Mouse (Mus musculus): ENCODE measurements around the gene Ide. TPM values are rescaled to one million over a fixed set of nuclear protein-coding genes. Genes with fewer than 3 reads are reported as not detected.
A peak's percentile ranks its signal among the peaks of the same experiment; 100 is the strongest.

Ide gene
- polyA plus RNA-seq (2016; fragmentation: Nextera tagmentation; extraction: Ambion mirVana): 49.9 and 63.3 TPM in 2 replicates

DNA sequence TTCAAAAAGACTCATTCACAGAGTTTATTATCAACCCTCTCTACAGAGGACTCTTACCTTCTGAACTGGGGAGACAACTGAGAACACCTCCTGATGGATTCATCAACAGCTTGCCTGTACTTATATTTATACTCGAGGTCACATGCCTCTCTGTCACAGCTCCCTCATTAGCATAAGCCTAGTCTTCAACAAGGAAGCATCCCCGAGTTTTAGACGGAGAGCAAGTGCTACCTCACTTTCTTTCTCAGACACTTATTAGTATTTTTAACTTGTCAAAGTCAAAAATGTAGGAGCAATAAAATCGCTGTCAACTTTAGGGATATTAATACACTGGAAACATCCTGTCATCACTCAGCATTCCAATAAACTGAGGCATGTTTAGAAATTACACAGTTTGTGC lies at the start of gene Ide:
Gene Ide (minus strand): TSS at position 101 of the 400 bp plus-strand sequence.
- Histone ChIP-seq H3K27ac (no peak within 1 kb of the TSS), H3K36me3 (no peaks in the 10 kb centered on the region), H3K9me3 (no peaks in the 10 kb centered on the region), H3K4me1 (peaks cover 15% of the 10 kb centered on the region), H3K4me3 (no peak within 1 kb of the TSS), H3K27me3 (ENCODE audit: insufficient read depth, poor library complexity, severe bottlenecking) (no peaks in the 10 kb centered on the region)
- 80% methylated on average over 4 of the region's 4 CpGs for WGBS
- no peak for DNase-seq (ENCODE audit: low spot score)

DNA sequence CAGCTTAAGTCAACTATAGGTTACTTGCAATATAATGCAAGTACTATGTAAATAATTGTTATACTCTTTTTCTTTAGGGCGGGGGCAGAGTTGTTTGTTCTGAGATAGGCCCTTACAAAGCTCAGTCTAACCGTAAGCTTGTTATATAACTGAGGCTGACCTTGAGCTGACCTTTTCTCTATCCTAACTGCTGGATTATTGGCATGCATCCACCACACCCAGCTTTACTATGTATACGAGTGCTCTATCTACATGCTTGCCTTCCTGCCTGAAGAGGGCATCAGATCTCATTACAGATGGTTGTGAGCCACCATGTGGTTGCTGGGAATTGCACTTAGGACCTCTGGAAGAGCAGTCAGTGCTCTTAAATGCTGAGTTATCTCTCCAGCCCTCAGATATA lies 48.5 kb upstream of the Ide start:
- peaks cover 62% of the 10 kb centered on the region for H3K36me3 ChIP-seq

DNA sequence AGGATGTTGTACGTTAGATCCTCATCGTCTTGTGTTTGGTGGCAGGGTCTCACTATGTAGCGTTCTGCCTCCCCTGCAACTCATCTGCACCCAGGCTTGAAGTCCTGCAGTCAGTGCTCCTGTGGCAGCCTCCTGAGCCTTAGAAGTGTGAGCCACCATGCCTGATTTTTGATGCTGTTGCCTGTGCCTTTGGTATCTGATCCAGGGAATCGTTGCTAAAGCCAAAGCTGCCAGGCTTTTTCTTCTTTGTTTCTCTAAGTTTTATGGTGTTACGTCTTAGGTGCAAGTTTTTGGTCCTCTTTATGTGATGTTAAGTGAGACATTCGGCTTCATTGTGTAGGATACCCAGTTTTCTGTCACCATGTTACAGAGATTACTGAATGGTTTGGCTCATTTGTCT lies 41.2 kb upstream of the Ide start:
- H3K4me3 ChIP-seq: no peak overlapping the region
- no peaks in the 10 kb centered on the region for H3K9me3 ChIP-seq
- WGBS: 89% methylated on average over 6 of the region's 6 CpGs
- peaks cover 10% of the 10 kb centered on the region for H3K4me1 ChIP-seq
- H3K27me3 ChIP-seq (ENCODE audit: insufficient read depth, poor library complexity, severe bottlenecking): no peaks in the 10 kb centered on the region
- H3K36me3 ChIP-seq: 0 out of 2 replicates have a peak, but pooled peaks cover 3% of the 10 kb centered on the region
- DNase-seq (ENCODE audit: low spot score): no peak
- no peak overlapping the region for H3K27ac ChIP-seq

More for the DNA sequence above, 48.5 kb upstream of the Ide start:
- no peaks in the 10 kb centered on the region for H3K27me3 ChIP-seq (ENCODE audit: insufficient read depth, poor library complexity, severe bottlenecking)
- whole genome bisulfite sequencing: 80% methylated on average over 3 of the region's 3 CpGs
- H3K27ac ChIP-seq: no peak overlapping the region
- H3K9me3 ChIP-seq: no peaks in the 10 kb centered on the region
- H3K4me3 ChIP-seq: no peak overlapping the region
- no peak for DNase-seq (ENCODE audit: low spot score)
- no peaks in the 10 kb centered on the region for H3K4me1 ChIP-seq

DNA sequence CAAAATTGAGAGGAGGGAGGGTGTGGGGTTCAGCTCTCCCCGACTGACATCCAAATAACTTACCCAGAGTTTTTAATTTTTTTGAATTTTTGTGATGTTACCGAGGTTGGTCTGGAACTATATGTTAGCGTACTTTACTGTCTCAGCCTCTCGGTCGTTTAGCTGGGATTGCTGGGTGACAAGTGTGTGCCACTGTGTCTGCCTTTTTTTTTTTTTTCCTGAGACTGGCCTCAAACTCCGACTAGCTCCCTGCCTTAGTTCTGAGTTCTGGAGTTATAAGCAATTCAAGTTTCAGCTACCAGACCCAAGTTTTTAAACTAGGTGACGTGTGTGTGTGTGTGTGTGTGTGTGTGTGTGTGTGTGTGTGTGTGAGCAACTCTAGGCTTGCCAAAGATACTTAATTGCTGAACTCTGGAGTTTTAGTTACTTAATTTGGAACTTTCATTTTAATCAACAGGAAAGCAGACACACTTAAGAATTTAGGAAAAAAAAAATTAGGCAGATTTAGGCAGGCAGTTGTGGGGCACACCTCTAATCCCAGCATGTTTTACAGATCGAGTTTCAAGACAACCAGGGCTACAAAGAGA lies 39.8 kb upstream of the Ide start:
- H3K27me3 ChIP-seq (ENCODE audit: insufficient read depth, poor library complexity, severe bottlenecking): no peaks in the 10 kb centered on the region
- H3K36me3 ChIP-seq: 0 out of 2 replicates have a peak, but pooled peaks cover 3% of the 10 kb centered on the region
- H3K4me1 ChIP-seq: peaks cover 10% of the 10 kb centered on the region
- H3K4me3 ChIP-seq: peak overlapping the region; percentile 98
- peak overlapping the region; percentile 98; the same call in 1 of the 2 replicates for H3K27ac ChIP-seq
- H3K9me3 ChIP-seq: no peaks in the 10 kb centered on the region
- WGBS: 25% methylated on average over 8 of the region's 8 CpGs
- no peak for DNase-seq (ENCODE audit: low spot score)

DNA sequence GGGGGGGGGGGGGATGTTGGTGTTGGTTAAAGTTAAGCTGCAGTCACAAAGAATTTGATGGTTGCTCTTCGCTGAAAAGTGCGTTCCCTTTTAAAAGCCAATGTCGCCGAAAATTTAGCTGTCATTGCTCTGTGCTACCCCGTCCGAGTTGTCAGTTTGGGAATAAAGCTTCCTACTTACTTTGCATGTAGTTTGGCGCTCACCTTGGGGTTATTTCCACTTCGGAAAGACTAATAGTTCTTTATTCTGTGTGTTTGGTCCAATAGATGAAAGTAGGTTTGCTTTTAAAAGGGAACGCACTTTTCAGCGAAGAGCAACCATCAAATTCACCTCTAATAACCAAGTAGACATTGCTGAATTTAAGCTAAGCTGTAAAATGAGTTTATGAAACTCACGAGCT lies 39.2 kb upstream of the Ide start:
- no peak for DNase-seq (ENCODE audit: low spot score)
- H3K27ac ChIP-seq: peak overlapping the region; percentile 98
- WGBS: 1% methylated on average over 11 of the region's 11 CpGs

DNA sequence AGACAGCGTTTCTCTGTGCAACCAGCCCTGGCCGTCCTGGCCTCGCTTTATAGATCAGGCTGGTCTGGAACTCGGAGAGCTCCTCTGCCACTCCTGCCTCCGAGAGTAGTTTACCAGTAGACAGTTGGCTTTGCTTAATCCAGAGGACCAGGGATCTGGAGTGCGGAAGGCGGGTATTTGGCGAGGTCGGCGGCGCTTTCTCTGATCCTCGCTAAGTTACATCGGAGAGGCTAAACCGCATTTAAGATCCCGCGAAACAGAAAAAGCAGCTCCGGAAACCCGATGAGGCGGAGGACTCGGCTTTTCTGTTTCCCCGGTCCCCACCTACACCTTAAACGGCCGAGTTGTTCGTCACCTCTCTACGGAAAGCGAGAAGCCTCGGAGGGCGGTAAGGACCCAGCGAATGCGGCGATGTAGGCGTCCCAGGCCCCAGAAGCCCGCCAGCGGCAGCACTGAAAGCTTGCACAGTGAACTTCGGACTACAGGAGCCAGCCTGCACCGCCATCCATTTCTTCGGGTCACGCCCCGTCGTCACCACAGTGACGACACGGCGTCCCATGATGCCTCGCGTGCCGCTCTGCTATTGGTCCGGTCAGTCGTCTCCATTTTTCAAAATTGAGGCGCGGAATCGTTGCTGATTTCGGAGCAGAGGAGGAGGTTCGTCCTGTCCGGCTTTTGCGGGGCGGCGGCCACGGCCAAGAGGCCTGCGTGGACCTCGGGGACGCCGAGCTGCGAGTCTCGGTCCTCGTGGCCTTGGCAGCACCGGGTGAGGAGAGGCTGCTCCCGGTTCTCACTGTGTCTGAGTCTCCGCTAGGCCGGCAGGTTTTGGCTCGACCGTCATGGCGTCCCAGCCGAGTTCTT lies 38.3 kb upstream of the Ide start, which contains the start of gene Kif11:
Gene Kif11 (plus strand): TSS at position 649 of the 861 bp plus-strand sequence.
- H3K4me3 ChIP-seq: peak within 1 kb of the TSS; percentile 98
- H3K27ac ChIP-seq: peak within 1 kb of the TSS; percentile 98
- H3K9me3 ChIP-seq: no peaks in the 10 kb centered on the region
- DNase-seq (ENCODE audit: low spot score): peak; percentile 97
- WGBS: under 1% methylated on average over 73 of the region's 73 CpGs
- H3K27me3 ChIP-seq (ENCODE audit: insufficient read depth, poor library complexity, severe bottlenecking): no peaks in the 10 kb centered on the region
- H3K4me1 ChIP-seq: peaks cover 10% of the 10 kb centered on the region
- 0 out of 2 replicates have a peak, but pooled peaks cover 3% of the 10 kb centered on the region for H3K36me3 ChIP-seq

More for the DNA sequence above, 39.2 kb upstream of the Ide start:
- Histone ChIP-seq H3K4me3 (peak overlapping the region; percentile 98), H3K9me3 (no peaks in the 10 kb centered on the region), H3K27me3 (ENCODE audit: insufficient read depth, poor library complexity, severe bottlenecking) (no peaks in the 10 kb centered on the region), H3K36me3 (0 out of 2 replicates have a peak, but pooled peaks cover 3% of the 10 kb centered on the region), H3K4me1 (peaks cover 10% of the 10 kb centered on the region)

DNA sequence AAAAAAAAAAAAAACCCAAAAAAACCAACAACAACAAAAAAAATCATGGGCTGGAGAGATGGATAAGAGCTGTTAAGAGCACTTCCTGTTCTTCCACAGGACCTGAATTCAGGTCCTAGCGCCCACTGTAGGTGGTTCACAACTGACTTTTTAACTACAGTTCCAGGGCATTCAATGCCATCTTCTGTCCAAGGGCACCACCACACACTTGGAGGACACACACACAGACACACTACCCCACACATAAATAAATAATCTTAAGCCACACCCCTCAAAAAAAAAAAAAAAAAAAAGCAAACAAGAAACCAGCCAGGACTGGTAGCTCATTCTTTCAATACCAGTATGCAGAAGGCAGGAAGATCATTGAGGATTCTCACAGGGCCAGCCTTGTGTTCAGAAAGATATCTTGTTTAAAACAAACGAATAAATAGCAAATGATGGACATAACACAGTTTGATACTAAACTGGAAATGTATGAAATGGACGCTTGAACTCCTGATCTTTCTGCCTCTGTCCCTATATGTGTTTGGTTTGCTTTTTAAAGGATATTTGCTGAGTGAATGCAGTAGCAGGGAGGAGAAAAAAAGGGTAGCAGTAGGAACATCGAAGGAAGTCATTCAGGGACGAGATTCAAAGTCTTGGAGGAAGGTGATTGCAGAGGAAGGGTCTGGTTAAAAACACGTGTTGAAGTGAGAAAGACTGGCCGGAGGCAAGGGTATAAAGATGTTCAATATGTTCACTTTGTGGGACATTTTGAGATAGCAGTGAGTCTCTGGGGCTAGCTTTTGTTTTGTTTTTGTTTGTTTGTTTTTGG lies 37.5 kb upstream of the Ide start:
- WGBS: 20% methylated on average over 7 of the region's 7 CpGs
- peak overlapping the region; percentile 98 for H3K27ac ChIP-seq
- peaks cover 8% of the 10 kb centered on the region for H3K4me1 ChIP-seq
- peak overlapping the region; percentile 98 for H3K4me3 ChIP-seq
- H3K36me3 ChIP-seq: 0 out of 2 replicates have a peak, but pooled peaks cover 3% of the 10 kb centered on the region
- H3K9me3 ChIP-seq: no peaks in the 10 kb centered on the region
- H3K27me3 ChIP-seq (ENCODE audit: insufficient read depth, poor library complexity, severe bottlenecking): no peaks in the 10 kb centered on the region
- DNase-seq (ENCODE audit: low spot score): peak; percentile 73

DNA sequence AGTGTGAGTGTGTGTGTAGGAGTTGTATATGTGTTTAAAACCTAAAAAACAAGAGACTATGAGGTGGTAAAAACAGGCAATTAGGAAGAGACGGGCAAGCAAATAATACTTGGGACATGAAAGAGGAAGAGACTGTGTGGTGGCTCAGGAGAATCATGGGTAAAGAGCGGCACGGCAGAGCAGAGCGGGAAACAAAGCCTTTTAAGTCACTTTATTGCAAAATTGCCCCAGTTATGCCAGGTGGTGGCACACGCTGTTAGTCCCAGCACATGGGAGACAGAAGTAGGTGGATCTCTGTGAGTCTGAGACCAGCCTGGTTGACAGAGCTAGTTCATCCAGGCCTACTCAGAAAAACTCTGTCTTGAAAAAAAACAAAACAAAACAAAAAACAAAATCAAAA lies 32.7 kb upstream of the Ide start:
- no peaks in the 10 kb centered on the region for H3K9me3 ChIP-seq
- no peaks in the 10 kb centered on the region for H3K27me3 ChIP-seq (ENCODE audit: insufficient read depth, poor library complexity, severe bottlenecking)
- H3K27ac ChIP-seq: no peak overlapping the region
- no peaks in the 10 kb centered on the region for H3K4me1 ChIP-seq
- no peaks in the 10 kb centered on the region for H3K36me3 ChIP-seq
- H3K4me3 ChIP-seq: no peak overlapping the region
- no peak for DNase-seq (ENCODE audit: low spot score)
- WGBS: 89% methylated on average over 5 of the region's 5 CpGs

DNA sequence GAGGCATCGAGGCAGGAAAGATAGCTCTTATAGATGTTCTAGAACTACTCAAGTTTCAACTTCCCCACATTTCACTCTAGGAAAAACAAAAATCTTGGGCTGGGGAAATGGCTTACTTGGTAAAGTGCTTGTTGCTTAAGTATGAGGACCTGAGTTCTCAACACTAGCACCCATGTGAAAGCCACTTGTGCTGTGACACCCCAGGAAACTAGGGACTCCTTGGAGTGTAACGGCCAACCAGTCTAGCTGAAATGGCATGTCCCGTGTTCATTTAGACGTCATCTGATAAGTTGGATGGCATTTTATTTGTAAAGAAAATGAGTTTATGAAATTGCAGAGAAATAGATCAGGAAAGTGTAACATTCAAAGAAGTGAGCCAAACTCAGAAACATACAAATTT lies 32.3 kb upstream of the Ide start:
- no peak overlapping the region for H3K4me3 ChIP-seq
- WGBS: 79% methylated on average over 4 of the region's 4 CpGs
- no peaks in the 10 kb centered on the region for H3K9me3 ChIP-seq
- no peaks in the 10 kb centered on the region for H3K36me3 ChIP-seq
- no peaks in the 10 kb centered on the region for H3K4me1 ChIP-seq
- no peaks in the 10 kb centered on the region for H3K27me3 ChIP-seq (ENCODE audit: insufficient read depth, poor library complexity, severe bottlenecking)
- no peak overlapping the region for H3K27ac ChIP-seq
- no peak for DNase-seq (ENCODE audit: low spot score)

DNA sequence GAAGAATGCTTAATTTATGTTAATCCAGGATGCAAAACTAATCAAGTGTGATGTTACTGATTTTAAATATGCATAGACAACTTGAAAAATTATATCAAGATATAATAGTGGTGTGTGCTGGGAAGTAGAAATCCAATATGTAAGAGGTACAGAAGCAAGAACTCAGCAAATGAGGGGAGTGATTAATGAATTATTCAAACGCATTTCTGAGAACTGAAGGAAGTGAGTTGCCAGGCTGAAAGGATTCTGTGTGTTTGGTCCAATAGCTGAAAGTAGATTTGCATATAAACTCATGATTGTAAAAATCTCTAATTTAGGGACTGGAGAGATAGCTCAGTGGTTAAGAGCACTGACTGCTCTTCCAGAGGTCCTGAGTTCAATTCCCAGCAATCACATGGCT lies 31.3 kb upstream of the Ide start:
- WGBS: 61% methylated on average over 1 of the region's 1 CpGs
- H3K27me3 ChIP-seq (ENCODE audit: insufficient read depth, poor library complexity, severe bottlenecking): no peaks in the 10 kb centered on the region
- H3K4me3 ChIP-seq: no peak overlapping the region
- H3K27ac ChIP-seq: no peak overlapping the region
- DNase-seq (ENCODE audit: low spot score): no peak
- no peaks in the 10 kb centered on the region for H3K9me3 ChIP-seq
- no peaks in the 10 kb centered on the region for H3K4me1 ChIP-seq
- H3K36me3 ChIP-seq: no peaks in the 10 kb centered on the region

DNA sequence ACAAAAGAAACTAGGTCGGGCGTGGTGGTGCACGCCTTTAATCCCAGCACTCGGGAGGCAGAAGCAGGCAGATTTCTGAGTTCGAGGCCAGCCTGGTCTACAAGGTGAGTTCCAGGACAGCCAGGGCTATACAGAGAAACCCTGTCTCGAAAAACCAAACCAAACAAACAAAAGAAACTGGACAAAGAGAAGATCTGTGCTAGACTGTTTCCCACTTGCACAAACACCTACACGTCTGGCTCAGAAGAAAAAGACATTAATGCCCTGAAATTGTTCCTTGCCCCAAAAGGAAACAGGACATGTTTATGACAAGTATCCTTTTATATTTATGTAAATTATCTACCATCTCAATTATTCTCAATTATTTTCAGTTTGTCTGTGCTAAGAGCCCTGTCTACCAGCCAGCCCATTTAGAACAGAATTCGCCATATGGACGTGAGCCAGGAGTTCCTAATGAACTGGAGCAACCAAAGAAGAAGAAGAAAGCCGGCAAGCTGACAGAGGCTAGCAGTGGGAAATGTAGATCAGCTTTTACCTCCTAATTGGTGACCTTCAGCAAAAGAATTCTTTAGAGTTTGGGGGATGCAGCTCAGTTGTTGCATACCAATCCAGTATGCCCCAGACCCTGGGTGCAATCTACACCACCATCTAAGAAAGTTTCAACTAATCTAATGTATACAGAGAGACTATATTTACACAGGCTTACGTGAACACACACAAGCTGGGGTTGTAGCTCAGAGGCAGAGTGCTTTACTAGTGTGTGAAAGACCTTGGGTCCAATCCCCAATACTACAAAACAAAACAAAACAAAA lies 25.7 kb upstream of the Ide start:
- Histone ChIP-seq H3K27me3 (ENCODE audit: insufficient read depth, poor library complexity, severe bottlenecking) (no peaks in the 10 kb centered on the region), H3K9me3 (no peaks in the 10 kb centered on the region), H3K36me3 (no peaks in the 10 kb centered on the region), H3K4me3 (no peak overlapping the region), H3K27ac (no peak overlapping the region), H3K4me1 (no peaks in the 10 kb centered on the region)
- DNase-seq (ENCODE audit: low spot score): no peak
- WGBS: 83% methylated on average over 11 of the region's 11 CpGs

DNA sequence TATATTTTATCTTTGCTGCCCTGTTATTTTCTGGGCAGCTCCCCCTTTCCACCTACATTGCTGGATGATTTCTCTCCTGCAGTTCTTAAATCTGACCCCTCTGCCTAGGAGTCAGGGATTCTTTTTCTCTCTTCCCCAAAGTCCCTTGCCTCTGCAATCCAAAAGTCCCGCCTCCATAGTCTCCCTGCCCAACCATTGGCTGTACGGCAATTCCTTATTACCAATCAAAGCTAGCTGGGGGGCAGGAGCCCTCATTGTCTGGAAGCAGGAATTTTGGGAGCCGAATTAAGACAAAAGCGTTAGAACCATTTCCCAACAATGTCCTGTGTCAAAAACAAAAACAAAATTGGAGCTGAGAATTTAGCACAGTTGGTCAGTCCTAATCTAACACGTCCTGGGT lies 24.9 kb upstream of the Ide start:
- Histone ChIP-seq H3K27ac (no peak overlapping the region), H3K36me3 (no peaks in the 10 kb centered on the region), H3K9me3 (no peaks in the 10 kb centered on the region), H3K4me1 (no peaks in the 10 kb centered on the region), H3K27me3 (ENCODE audit: insufficient read depth, poor library complexity, severe bottlenecking) (no peaks in the 10 kb centered on the region), H3K4me3 (no peak overlapping the region)
- DNase-seq (ENCODE audit: low spot score): no peak
- WGBS: 28% methylated on average over 5 of the region's 5 CpGs
